Mouse (Mus musculus) stomach, postnatal 0 days (tissue): ENCODE measurements at regions not wholly inside any gene's neighbourhood (a gene's known extent, or its start where the extent isn't known, plus 50 kb on each side); places are given as distances from the start of the nearest gene placed in this dataset.

ENCODE experiments used
- ATAC-seq: fragments of 200-750 bp; cut with Nextera tagmentation; 2 replicates; pipeline ENCODE4 v1.8.0; 2017; ENCODE audit not compliant: low FRiP score, low TSS enrichment
- DNase-seq: peaks from one replicate; pipeline ENCODE4 v3.0.0-alpha.2; 2016; ENCODE audit warnings: low spot score
- H3K27ac ChIP-seq: fragments of 300-500 bp; sonication (generic); replicated peaks from 2 replicates; pipeline ENCODE4 v1.5.1; 2014; ENCODE audit warnings: mild to moderate bottlenecking, control low read depth
- H3K27me3 ChIP-seq: fragments of 300-500 bp; sonication (generic); 2 replicates; pipeline ENCODE4 v1.6.1; 2014; ENCODE audit warnings: low read length; ENCODE audit not compliant: control insufficient read depth, insufficient read depth
- H3K36me3 ChIP-seq: fragments of 300-500 bp; sonication (generic); 2 replicates; pipeline ENCODE4 v1.6.1; 2014; ENCODE audit warnings: low read length, mixed read lengths; ENCODE audit not compliant: control insufficient read depth, insufficient read depth
- H3K4me1 ChIP-seq: fragments of 300-500 bp; sonication (generic); replicated peaks from 2 replicates; pipeline ENCODE4 v1.6.1; 2014; ENCODE audit warnings: antibody characterized with exemption; ENCODE audit not compliant: control insufficient read depth, insufficient read depth
- H3K4me2 ChIP-seq: fragments of 300-500 bp; sonication (generic); replicated peaks from 2 replicates; pipeline ENCODE4 v1.6.1; 2014; ENCODE audit warnings: low read depth, mild to moderate bottlenecking, control low read depth, moderate library complexity
- H3K4me3 ChIP-seq: fragments of 300-500 bp; sonication (generic); 2 replicates; pipeline ENCODE4 v1.5.1; 2014; ENCODE audit warnings: low read depth, low read length, control low read depth
- H3K9ac ChIP-seq: fragments of 300-500 bp; sonication (generic); 2 replicates; pipeline ENCODE4 v1.6.1; 2014; ENCODE audit warnings: mild to moderate bottlenecking, low read length, control low read depth, mixed read lengths
- H3K9me3 ChIP-seq: fragments of 300-500 bp; sonication (generic); 2 replicates; pipeline ENCODE4 v1.6.1; 2016; ENCODE audit warnings: low read length; ENCODE audit not compliant: control insufficient read depth
- CTCF ChIP-seq: IDR thresholded peaks from 2 replicates; pipeline ENCODE4 v1.5.1; 2016; ENCODE audit warnings: antibody characterized with exemption, low read depth, mild to moderate bottlenecking, moderate library complexity
- EP300 ChIP-seq: optimal IDR thresholded peaks from 2 replicates; pipeline ENCODE3; 2016; ENCODE audit warnings: antibody characterized with exemption
- WGBS: fragments of 180-500 bp; shearing (Covaris S2); extraction: QIAGEN DNeasy Blood & Tissue Kit; methylation state at CpG from one replicate; pipeline ENCODE4 v1.1.7; 2014; 5-methylcytosine and 5-hydroxymethylcytosine counted together

- H3K9me3 ChIP-seq = no peaks in the 10 kb centered on the region
- H3K27me3 ChIP-seq = no peaks in the 10 kb centered on the region
- no peak overlapping the region for H3K4me2 ChIP-seq
- no peak overlapping the region for H3K27ac ChIP-seq
- ATAC-seq = no peak
- WGBS = 66% methylated on average over 5 of the region's 5 CpGs
- H3K9ac ChIP-seq = no peak overlapping the region
- H3K36me3 ChIP-seq = no peaks in the 10 kb centered on the region
- no peak overlapping the region for H3K4me3 ChIP-seq
- H3K4me1 ChIP-seq = no peaks in the 10 kb centered on the region
- no peak for TF ChIP-seq EP300
- TF ChIP-seq CTCF = no peak
- no peak for DNase-seq
These were observed 102.7 kb upstream of the Zeb2 start for GRCm38 (mm10) chr2:45219851-45220250.

- H3K9me3 ChIP-seq = no peaks in the 10 kb centered on the region
- H3K27me3 ChIP-seq = no peaks in the 10 kb centered on the region
- H3K9ac ChIP-seq = no peak overlapping the region
- no peak for TF ChIP-seq EP300
- H3K27ac ChIP-seq = no peak overlapping the region
- no peak for ATAC-seq
- no peak for DNase-seq
- 42% methylated on average over 2 of the region's 2 CpGs for WGBS
- H3K4me3 ChIP-seq = no peak overlapping the region
- H3K36me3 ChIP-seq = no peaks in the 10 kb centered on the region
- H3K4me1 ChIP-seq = no peaks in the 10 kb centered on the region
- no peak overlapping the region for H3K4me2 ChIP-seq
These were observed 95.6 kb upstream of the Zeb2 start for GRCm38 (mm10) chr2:45212833-45213232.

- no peak for TF ChIP-seq CTCF
- TF ChIP-seq EP300 = no peak
- Histone ChIP-seq H3K4me3 (no peak overlapping the region), H3K4me1 (no peaks in the 10 kb centered on the region), H3K27ac (no peak overlapping the region), H3K9ac (no peak overlapping the region), H3K27me3 (no peaks in the 10 kb centered on the region), H3K4me2 (no peak overlapping the region), H3K9me3 (no peaks in the 10 kb centered on the region), H3K36me3 (no peaks in the 10 kb centered on the region)
- ATAC-seq (no peak), DNase-seq (no peak)
- WGBS = 87% methylated on average over 6 of the region's 6 CpGs
These were observed 91.3 kb upstream of the Zeb2 start for GRCm38 (mm10) chr2:45208526-45208925.

GRCm38 (mm10) chr2:45205756-45206155 is 88.6 kb upstream of the Zeb2 start:
- H3K9me3 ChIP-seq = no peaks in the 10 kb centered on the region
- H3K4me1 ChIP-seq = no peaks in the 10 kb centered on the region
- H3K27me3 ChIP-seq = no peaks in the 10 kb centered on the region
- no peaks in the 10 kb centered on the region for H3K36me3 ChIP-seq
- no peak overlapping the region for H3K4me3 ChIP-seq
- no peak overlapping the region for H3K4me2 ChIP-seq
- H3K9ac ChIP-seq = no peak overlapping the region
- TF ChIP-seq CTCF = no peak
- no peak for TF ChIP-seq EP300
- H3K27ac ChIP-seq = no peak overlapping the region
- no peak for DNase-seq
- ATAC-seq = no peak
- 36% methylated on average over 6 of the region's 6 CpGs for WGBS

GRCm38 (mm10) chr2:45205211-45205610 is 88.0 kb upstream of the Zeb2 start:
- H3K4me3 ChIP-seq = no peak overlapping the region
- ATAC-seq (no peak), DNase-seq (no peak)
- WGBS = 62% methylated on average over 3 of the region's 3 CpGs
- no peaks in the 10 kb centered on the region for H3K36me3 ChIP-seq
- TF ChIP-seq CTCF (no peak), EP300 (no peak)
- H3K9me3 ChIP-seq = no peaks in the 10 kb centered on the region
- H3K27me3 ChIP-seq = no peaks in the 10 kb centered on the region
- H3K27ac ChIP-seq = no peak overlapping the region
- no peak overlapping the region for H3K9ac ChIP-seq
- H3K4me1 ChIP-seq = no peaks in the 10 kb centered on the region
- H3K4me2 ChIP-seq = no peak overlapping the region

- no peak overlapping the region for H3K9ac ChIP-seq
- TF ChIP-seq CTCF (no peak), EP300 (no peak)
- no peaks in the 10 kb centered on the region for H3K36me3 ChIP-seq
- ATAC-seq (no peak), DNase-seq (no peak)
- H3K27me3 ChIP-seq = no peaks in the 10 kb centered on the region
- H3K9me3 ChIP-seq = no peaks in the 10 kb centered on the region
- H3K4me1 ChIP-seq = no peaks in the 10 kb centered on the region
- 45% methylated on average over 13 of the region's 13 CpGs for WGBS
- no peak overlapping the region for H3K4me3 ChIP-seq
- no peak overlapping the region for H3K27ac ChIP-seq
- no peak overlapping the region; the same call in 1 of the 2 replicates for H3K4me2 ChIP-seq
These were observed 80.9 kb upstream of the Zeb2 start for GRCm38 (mm10) chr2:45197955-45198631.
